Mouse (Mus musculus) embryo, embryonic 11 days (tissue): ENCODE results near the gene Slirp.
"Not testable (repeated sequence)": the region's sequence is repeated elsewhere in the genome, so short reads cannot be mapped to it uniquely, and the experiment has no call there.

Experiments
- DNase-seq: peaks from one replicate; pipeline ENCODE4 v3.0.0-alpha.2; 2015

The Slirp gene

DNA sequence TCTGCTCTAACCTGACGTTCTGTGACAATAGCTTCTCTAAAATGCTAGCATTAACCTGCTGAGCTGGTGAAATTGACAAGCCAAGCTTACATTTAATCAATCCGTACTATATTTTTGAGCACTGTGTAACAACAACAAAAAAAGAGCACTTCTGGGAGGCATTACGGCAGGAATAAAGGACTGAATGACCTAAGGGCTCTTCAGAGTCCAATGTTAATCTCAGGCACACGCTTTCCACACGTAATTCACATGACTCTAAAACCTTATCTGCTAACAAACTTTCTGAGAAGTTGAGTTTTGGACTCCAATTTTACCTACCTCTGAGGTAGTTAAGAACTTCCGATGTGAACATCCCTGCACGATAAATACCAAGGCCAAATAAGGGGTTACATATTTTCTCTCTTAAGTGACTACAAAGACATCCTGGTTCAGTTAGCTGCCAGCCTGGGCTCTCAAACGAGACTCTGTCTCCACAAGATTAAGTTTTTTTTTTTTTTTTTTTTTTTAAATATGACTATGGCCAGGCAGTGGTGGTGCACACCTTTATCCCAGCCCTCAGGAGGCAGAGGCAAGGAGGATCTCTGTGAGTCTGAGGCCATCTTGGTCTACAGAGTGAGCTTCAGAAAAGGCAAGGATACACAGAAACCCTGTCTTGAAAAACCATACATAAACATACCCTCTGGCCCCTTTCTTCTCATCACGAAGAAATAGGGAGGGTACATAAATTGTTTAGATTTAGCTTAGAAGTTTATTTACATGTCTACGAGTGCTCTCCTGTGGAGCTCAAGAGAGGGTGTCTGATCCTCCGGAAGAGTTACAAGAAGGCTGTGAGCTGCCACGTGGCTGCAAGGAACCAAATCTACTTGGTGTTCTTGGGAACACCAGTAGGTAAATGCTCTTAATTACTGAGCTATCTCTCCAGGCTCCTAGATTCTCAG, 1.2 kb upstream of the Slirp start:
- peak; percentile 53 for DNase-seq

DNA sequence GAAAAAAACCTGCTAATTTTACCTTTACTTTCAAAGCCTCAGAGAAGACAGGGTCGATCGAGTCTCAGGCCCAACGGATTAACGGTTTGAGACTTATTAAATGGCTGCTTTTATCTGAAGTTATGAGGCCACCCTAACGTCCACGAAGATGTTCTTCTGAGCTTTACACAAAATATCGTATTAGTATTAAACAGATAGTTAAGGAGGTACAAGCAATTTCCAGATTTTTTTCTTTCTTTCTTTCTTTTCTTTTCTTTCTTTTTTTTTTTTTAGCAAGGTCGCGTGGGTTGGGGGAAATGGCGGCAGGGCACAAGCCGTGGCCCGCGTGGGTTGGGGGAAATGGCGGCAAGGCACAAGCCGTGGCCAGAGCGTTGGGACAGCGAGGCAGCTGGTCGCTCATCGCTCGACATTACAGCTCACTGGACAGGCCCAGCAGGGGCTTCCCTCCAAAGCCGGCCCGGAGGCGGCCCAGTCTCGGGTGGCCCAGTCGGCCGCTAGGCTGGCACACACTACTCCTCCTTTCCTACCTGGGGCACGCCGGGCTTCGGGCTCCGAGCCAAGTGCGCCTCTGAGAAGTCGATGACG, 489 bp upstream of the Slirp start:
- peak; percentile 69 for DNase-seq

DNA sequence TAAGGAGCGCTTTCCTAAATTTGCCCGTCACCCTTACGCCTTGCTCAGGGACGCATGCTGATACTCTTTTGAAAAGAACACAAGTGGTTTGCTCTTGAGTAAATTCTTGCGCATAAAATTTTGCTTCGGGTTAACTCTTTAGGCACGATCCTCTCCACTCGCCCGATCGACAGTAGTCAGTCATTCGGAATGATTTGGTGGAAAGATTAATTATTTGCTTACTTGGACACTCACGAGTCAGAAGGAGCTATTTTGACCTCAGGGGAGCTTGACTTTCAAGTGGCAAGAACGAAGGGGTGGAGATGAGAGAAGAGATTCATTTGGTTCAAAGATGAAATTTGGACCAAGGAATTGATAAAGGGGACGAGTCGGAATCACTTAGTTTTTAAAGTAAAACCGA, 515 bp downstream of the Slirp start:
- peak; percentile 16 for DNase-seq

DNA sequence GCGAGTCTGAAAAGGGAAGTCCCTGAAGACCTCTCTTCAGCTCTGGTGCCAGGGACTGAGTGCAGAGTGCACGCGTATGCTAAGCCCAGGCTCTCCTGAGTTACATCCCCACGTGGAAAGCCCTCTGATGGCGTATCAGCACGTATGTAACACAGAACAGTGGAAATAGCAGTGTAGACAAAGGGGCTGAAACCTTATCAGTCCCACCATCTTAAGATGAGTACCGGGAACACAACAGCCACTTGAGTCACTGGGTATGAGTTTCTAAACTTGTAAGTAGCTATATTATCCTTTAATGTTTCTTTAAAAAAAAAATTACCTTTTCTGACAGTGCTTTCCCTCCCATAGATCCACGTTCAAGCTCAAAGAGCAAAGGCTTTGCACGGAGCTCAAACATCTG, 5.8 kb downstream of the Slirp start:
- no peak for DNase-seq

DNA sequence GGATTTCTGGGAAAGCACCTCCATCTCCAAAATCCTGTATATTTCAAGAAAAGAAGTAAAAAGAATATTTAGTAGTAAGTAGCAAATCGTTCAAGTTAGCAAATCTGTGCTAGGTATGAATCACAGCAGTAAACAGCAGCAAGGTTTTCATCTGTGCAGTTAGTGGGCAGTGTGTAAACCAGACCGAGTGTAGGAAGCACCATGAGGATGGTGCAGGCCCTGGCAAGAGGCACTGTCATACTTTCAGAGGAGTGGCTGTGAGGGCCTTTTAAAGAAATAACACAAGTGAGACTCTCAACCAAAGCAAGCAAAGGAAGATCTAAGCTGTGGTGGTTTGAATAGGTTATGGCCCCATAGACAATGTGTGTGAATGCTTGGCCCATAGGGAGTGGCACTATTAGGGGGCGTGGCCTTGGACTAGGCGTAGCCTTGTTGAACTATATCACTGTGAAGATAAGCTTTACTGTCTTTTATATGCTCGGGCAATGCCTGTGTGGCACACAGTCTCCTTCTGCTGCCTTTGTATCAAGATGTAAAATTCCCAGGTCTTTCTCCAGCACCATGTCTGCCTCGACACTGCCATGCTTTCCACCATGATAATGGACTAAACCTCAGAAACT, 21.1 kb downstream of the Slirp start:
- no peak for DNase-seq

DNA sequence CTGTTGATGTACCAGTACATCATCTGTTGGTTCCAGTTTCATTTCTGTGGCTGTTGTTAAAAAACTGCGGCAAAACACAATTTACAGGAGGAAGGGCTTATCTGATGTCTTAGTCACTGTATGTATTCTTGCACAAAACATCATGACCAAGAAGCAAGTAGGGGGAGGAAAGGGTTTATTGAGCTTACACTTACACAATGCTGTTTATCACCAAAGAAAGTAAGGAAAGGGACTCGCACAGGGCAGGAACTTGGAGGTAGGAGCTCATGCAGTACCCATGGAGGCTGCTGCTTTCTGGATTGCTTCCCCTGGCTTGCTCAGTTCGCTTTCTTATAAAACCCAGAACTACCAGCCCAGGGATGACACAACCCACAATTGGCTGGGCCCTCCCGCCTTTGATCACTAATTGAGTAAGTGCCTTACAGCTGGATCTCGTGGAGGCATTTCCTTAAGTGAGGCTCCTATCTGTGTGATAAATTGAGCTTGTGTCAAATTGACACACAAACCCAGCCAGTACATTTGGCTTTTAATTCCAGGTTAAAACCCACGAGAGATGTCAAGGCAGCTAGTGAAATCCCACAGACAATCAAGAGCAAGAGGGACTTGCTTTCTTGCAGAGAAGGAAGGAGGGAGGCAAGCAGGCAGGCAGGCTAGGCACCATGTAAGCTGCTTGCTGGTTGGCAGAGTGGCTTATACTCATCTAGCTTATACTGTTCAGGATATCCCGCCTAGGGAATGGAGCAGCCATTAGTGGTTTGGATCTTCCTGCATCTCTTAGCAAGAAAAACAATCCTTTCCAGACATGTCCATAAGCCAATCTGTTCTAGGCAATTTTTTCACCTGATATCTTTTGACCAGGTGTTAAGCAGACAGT, 26.8 kb downstream of the Slirp start:
- DNase-seq: no peak

DNA sequence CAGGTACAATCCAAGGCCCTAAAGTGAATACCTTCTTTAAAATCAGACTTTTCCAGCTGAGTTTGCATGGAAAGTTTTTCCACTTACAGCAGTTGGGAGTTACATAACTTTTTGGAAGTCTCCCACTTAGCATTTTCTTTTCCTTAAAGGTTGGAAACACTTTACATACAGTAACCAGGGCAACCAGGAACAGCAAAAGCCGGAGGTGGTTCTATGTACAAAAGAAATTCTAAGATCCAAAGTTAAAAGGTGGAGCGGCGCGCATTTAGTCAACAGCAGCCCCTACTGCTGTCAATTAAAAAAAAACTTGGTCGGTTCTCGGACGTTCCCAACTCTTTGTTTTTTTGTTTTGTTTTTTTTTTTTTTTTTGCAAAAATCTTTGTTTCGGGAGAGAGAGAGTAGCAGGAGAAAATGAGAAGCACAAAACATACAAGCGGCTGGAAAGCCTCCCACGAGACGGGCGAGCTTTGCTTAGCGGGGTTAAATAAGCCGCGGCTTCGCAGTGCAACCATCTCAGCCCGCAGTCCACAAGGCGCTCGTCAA, 27.8 kb downstream of the Slirp start:
- DNase-seq: peak; percentile 43

DNA sequence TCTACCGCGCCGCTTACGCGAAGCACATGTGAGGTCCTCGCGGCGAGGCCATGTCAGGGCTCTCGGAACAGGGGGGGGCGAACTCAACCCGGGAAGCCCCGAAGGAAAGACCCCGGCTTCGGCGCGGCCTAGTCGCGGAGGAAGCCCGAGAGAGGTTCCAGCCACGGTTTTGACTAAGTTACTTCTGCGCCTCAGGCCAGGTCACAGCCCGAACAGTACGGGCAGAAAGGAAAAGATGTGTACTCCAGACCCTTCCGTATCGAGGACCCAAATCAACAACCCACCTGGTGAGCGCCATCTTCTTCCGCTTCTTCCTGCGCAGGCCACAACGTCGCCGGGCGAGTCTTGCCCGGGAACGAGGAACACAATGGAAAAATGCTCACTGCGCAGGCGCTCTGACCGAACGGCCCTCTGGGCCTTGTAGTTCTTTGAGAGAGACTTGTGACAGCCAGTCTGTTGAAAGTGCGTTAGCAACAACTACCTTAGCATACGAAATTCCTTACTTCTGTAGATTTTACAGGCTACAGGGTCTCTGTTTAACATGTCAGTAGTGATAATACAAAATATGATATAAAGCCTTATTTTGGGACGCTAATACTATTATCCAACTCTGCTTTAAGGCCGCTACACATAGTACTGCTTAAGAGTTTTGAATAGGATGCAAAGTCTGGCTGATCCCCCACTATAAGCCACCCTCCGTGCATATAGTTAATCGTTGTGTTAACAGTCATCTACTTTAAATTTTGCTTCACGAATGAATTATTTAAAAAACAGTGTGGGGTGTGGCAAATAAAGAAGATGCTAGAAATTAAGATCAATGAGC, 28.5 kb downstream of the Slirp start, which contains the start of gene Snw1:
Gene Snw1, minus strand, starts transcription at position 311 of the 823 bp plus-strand sequence.
- peak; percentile 96 for DNase-seq

DNA sequence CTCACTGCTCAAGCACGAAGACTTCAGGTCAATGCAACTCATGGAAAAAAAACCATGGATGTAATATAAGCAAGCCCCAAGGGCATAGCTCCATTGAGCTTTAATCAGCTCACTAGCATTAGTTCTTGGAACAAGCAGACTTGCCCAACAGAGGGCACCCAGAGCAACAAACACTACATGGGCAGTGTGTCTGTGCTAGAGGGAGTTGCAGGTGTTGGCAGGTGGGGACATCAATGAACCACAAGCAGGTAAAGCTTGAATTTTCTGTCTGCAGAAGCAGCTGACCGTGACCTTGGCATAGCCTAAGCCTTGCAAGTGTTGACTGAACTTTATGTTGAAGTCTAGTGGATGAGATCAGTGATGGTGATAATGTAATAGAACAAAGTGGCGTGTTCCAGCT, 31.1 kb downstream of the Slirp start:
- no peak for DNase-seq

DNA sequence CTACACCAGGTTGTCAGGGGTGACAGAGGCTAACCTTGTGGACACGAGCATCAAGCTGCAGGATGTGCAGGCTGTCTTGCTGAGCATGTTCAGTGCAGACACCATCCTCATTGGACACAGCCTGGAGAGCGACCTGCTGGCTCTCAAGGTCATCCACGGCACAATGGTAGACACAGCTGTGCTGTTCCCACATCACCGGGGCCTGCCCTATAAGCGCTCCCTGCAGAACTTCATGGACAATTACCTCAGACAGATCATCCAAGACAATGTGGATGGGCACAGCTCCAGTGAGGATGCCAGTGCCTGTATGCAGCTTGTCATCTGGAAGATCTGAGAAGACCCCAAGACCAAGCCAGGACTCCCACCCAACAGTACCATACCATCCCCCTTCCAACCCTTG, 38.8 kb downstream of the Slirp start:
- not testable (repeated sequence) for DNase-seq

DNA sequence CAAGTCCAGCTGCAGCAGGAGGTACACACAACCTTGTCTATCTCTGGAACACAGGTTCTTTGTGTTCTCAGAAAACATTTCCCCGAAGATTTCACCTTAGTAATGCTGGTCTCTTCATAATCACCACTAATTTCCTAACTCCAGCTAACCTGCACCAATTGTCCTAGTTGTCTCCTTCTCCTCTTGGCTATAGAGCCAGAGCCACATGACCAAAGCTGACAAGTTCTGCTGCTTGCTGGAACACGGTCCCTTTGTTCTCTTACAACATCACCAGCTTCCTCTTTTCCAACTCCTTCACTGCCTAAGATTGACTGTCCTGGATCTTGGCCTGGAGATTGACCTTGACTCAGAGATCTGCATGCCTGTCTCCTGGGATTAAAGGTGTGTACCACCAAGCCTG, 45.0 kb downstream of the Slirp start:
- not testable (repeated sequence) for DNase-seq

DNA sequence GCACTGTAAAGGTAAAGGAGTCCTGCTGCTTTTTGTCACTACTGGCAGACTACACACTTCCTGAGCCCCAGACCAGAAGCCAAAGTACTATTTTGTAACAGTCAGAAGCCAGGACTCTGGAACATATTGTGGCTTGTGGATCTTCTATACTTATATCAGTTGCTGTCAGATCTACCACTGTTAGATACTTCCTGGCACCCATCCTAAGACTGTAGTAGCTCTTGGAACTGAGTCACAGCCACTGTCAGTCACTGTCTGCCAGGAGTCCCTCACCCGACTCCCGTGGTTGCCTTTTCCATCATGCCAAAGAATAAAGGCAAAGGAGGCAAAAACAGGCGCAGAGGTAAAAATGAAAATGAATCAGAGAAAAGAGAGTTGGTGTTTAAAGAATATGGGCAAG, 50.7 kb downstream of the Slirp start, which contains the start of gene Gm5788:
Gene Gm5788, plus strand, starts transcription at position 301 of the 400 bp plus-strand sequence.
- not testable (repeated sequence) for DNase-seq
